In the genomic region with DNA sequence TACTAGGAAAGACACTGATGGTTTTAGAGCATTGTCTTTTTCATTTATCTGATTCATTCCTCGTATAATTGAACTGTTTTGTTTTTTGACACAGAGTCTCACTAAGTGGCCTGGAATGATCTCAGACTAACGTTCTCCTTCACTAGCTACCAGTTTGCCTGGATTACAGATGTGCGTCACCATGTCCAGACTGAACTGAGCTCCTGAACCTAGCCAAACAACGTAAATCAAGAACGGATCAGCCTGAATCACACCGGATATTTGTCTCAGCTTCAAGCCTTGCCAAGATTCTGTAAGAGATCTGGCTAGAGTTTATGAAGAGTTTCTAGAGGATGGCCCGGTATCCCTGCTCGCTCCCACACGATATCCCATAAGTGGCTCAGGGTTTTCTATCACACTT, we compare ENCODE assay signal across 31 mouse cellular contexts. TPM values are rescaled to one million over a fixed set of nuclear protein-coding genes. Genes with fewer than 3 reads are reported as not detected.
DNase-seq lines count a peak whose midpoint lies in the region; ATAC-seq and TF ChIP-seq lines count a peak whose summit lies in the region.
"Had no signal": no experiment of that assay in that cellular context is flagged by ENCODE, and none has a peak within 500 bp of the region (broad histone marks: within the 10 kb centered on the region; RNA-seq: fewer than 3 reads in every experiment).

No protein-coding gene starts in this region.

- WGBS in kidney, postnatal 0 days: 40% methylated on average over 9 of the region's 9 CpGs
- whole genome bisulfite sequencing in kidney, embryonic 14.5 days: 50% methylated on average over 9 of the region's 9 CpGs

- no peak for ATAC-seq in kidney, postnatal 0 days (replicated peaks; ENCODE audit: low FRiP score, low read depth)
- no peak for ATAC-seq in kidney, embryonic 14.5 days (ENCODE audit: low FRiP score, low TSS enrichment)
- ATAC-seq: activated CD4-positive, CD25-positive, alpha-beta regulatory T cell, adult 4 months; CD4-positive, CD25-positive, alpha-beta regulatory T cell, adult 4 months; forebrain, embryonic 13.5 days; liver, embryonic 12.5 days; liver, postnatal 0 days; midbrain, embryonic 13.5 days had no signal

- H3K9ac ChIP-seq in kidney, postnatal 0 days (ENCODE audit: low read depth, low read length): no peak overlapping the region
- no peak overlapping the region for H3K9ac ChIP-seq in kidney, embryonic 14.5 days (ENCODE audit: low read depth, low read length)
- H3K9ac ChIP-seq: embryonic facial prominence, embryonic 13.5 days; forebrain, embryonic 13.5 days; heart, embryonic 12.5 days; hindbrain, embryonic 14.5 days; liver, embryonic 12.5 days; liver, postnatal 0 days; midbrain, embryonic 13.5 days had no signal

- DNase-seq in adrenal gland, adult 2 months: peak; percentile 53
- no peak for DNase-seq in adrenal gland, postnatal 25 days
- DNase-seq in kidney, postnatal 0 days (ENCODE audit: low spot score): peak; percentile 40
- DNase-seq in skeletal muscle tissue, adult 2 months (ENCODE audit: low read depth, low spot score): peak; percentile 37
- no peak for DNase-seq in testis, postnatal 14 days (ENCODE audit: low spot score)
- DNase-seq in lung, postnatal 4 days: no peak
- DNase-seq: cerebellum, adult 11-12 months; cerebellum, adult 9-11 months; gastrocnemius, postnatal 14 days; heart, adult 18-20 months; heart, postnatal 4 days; kidney, adult 18-20 months; kidney, postnatal 36 days; liver, postnatal 0 days; retina, postnatal 1 day; right cerebral cortex, postnatal 14 days; thymus, adult 2 months; thymus, postnatal 36 days had no signal

- no peaks in the 10 kb centered on the region for H3K36me3 ChIP-seq in kidney, postnatal 0 days (ENCODE audit: insufficient read depth, low read length)
- H3K36me3 ChIP-seq in kidney, embryonic 14.5 days (ENCODE audit: control insufficient read depth, insufficient read depth, low read length): no peaks in the 10 kb centered on the region
- H3K36me3 ChIP-seq: embryonic facial prominence, embryonic 13.5 days; heart, embryonic 12.5 days; liver, embryonic 12.5 days; midbrain, embryonic 13.5 days had no signal

- H3K9me3 ChIP-seq in kidney, postnatal 0 days (replicated peaks; ENCODE audit: low read length): no peaks in the 10 kb centered on the region
- no peaks in the 10 kb centered on the region for H3K9me3 ChIP-seq in kidney, embryonic 14.5 days (ENCODE audit: control insufficient read depth, low read length)
- H3K9me3 ChIP-seq: embryonic facial prominence, embryonic 13.5 days; forebrain, embryonic 13.5 days; heart, embryonic 12.5 days; liver, embryonic 12.5 days; midbrain, embryonic 13.5 days had no signal

- no peak overlapping the region for H3K4me3 ChIP-seq in kidney, postnatal 0 days (replicated peaks; ENCODE audit: low read depth, low read length)
- no peak overlapping the region for H3K4me3 ChIP-seq in kidney, embryonic 14.5 days (ENCODE audit: low read length)
- no peak overlapping the region for H3K4me3 ChIP-seq in embryonic fibroblast, embryonic 13.5 days (ENCODE audit: insufficient read depth, low read length)
- H3K4me3 ChIP-seq: embryonic facial prominence, embryonic 13.5 days; erythroblast, embryonic 14.5 days; forebrain, embryonic 13.5 days; heart, embryonic 12.5 days; liver, embryonic 12.5 days; midbrain, embryonic 13.5 days had no signal

- no peak overlapping the region for H3K27ac ChIP-seq in kidney, postnatal 0 days
- no peak overlapping the region for H3K27ac ChIP-seq in kidney, embryonic 14.5 days (ENCODE audit: low read depth, low read length)
- peak overlapping the region; percentile 57; the same call in 1 of the 2 replicates for H3K27ac ChIP-seq in embryonic fibroblast, embryonic 13.5 days (ENCODE audit: insufficient read depth, low read length)
- H3K27ac ChIP-seq: embryonic facial prominence, embryonic 13.5 days; forebrain, embryonic 13.5 days; hindbrain, embryonic 14.5 days; liver, embryonic 12.5 days; macrophage; midbrain, embryonic 13.5 days; stomach, postnatal 0 days had no signal

- H3K27me3 ChIP-seq in kidney, postnatal 0 days (ENCODE audit: insufficient read depth, low read length): no peaks in the 10 kb centered on the region
- no peaks in the 10 kb centered on the region for H3K27me3 ChIP-seq in kidney, embryonic 14.5 days (ENCODE audit: control insufficient read depth, insufficient read depth, low read length)
- H3K27me3 ChIP-seq: embryonic facial prominence, embryonic 13.5 days; forebrain, embryonic 13.5 days; heart, embryonic 12.5 days; liver, embryonic 12.5 days; midbrain, embryonic 13.5 days had no signal

- TF ChIP-seq CTCF in kidney, postnatal 0 days (IDR thresholded peaks at IDR 0.05; ENCODE audit: low read depth): no peak
- no peak for TF ChIP-seq CTCF in embryonic fibroblast, embryonic 13.5 days (IDR thresholded peaks at IDR 0.05; ENCODE audit: borderline replicate concordance, insufficient read depth, low read length)

- no peaks in the 10 kb centered on the region for H3K4me1 ChIP-seq in kidney, postnatal 0 days (replicated peaks; ENCODE audit: insufficient read depth, low read length)
- no peaks in the 10 kb centered on the region for H3K4me1 ChIP-seq in kidney, embryonic 14.5 days (ENCODE audit: control insufficient read depth, insufficient read depth, low read length)
- no peaks in the 10 kb centered on the region; the same call in 1 of the 2 replicates for H3K4me1 ChIP-seq in embryonic fibroblast, embryonic 13.5 days (ENCODE audit: control insufficient read depth, insufficient read depth, low read length)
- H3K4me1 ChIP-seq: forebrain, embryonic 13.5 days; liver, embryonic 12.5 days; midbrain, embryonic 13.5 days had no signal

- no peak for TF ChIP-seq POLR2A in embryonic fibroblast, embryonic 13.5 days (IDR thresholded peaks at IDR 0.05; ENCODE audit: low read depth, low read length)

- H3K4me2 ChIP-seq in kidney, postnatal 0 days (ENCODE audit: low read length): no peak overlapping the region
- no peak overlapping the region for H3K4me2 ChIP-seq in kidney, embryonic 14.5 days (replicated peaks; ENCODE audit: low read depth, low read length)
- H3K4me2 ChIP-seq: embryonic facial prominence, embryonic 13.5 days; forebrain, embryonic 13.5 days; heart, embryonic 12.5 days; hindbrain, embryonic 14.5 days; liver, embryonic 12.5 days; midbrain, embryonic 13.5 days had no signal

RNA-seq across cellular contexts. Expression of gene Nr4a2, which starts 33.0 kb away (rescaled TPM):
- total RNA-seq in adrenal gland, adult 2 months (2021): 10 to 100 TPM; 21.0 to 21.7 TPM
- polyA plus RNA-seq in adrenal gland, adult 2 months (2012; rRNA removed): 5.5 and 8.7 TPM in 2 replicates
- total RNA-seq in adrenal gland, postnatal 25 days (2021): 6.8 and 9.9 TPM in 2 replicates
- polyA plus RNA-seq in kidney, postnatal 0 days (2015; fragmentation: Nextera tagmentation; extraction: Ambion mirVana): 1.9 and 2.0 TPM in 2 replicates
- 3.3 and 5.4 TPM in 2 replicates for polyA plus RNA-seq in kidney, embryonic 14.5 days (2014; fragmentation: Nextera tagmentation; extraction: Ambion mirVana)
- 5.7 and 8.1 TPM in 2 replicates for polyA plus RNA-seq in embryonic fibroblast, embryonic 13.5 days (2011; ENCODE audit: insufficient read length, low read depth, missing spikeins)

Comparison
In these comparisons a context has a peak if more than half of its experiments do, and no peak if none do; other contexts are left out.
1. DNase-seq: peak in adrenal gland, adult 2 months (single experiment), kidney, postnatal 0 days (single experiment) and skeletal muscle tissue, adult 2 months (single experiment); none in adrenal gland, postnatal 25 days (single experiment), testis, postnatal 14 days (single experiment) and lung, postnatal 4 days (0 of 2).